ENCODE assay signal across 7 mouse cellular contexts in genomic region chr2:168412853-168413252, GRCm38 (mm10).
DNase-seq lines count a peak whose midpoint lies in the region; ATAC-seq and TF ChIP-seq lines count a peak whose summit lies in the region.

No protein-coding gene starts in this region.

- H3K27me3 ChIP-seq in E14TG2a.4 (ENCODE audit: insufficient read depth, low read length), result peaks cover 48% of the 10 kb centered on the region

- DNase-seq in kidney, postnatal 4 days, result peak; percentile 57 to 58
- no peak for DNase-seq in kidney, adult 18-20 months
- peak; percentile 63 for DNase-seq in ZHBTc4 (ENCODE audit: low read depth, low spot score)
- no peak for DNase-seq in testis, postnatal 10 days (ENCODE audit: low spot score)
- DNase-seq in right cerebral cortex, postnatal 10 days (ENCODE audit: low spot score in 2 of 2), result no peak

- H3K4me3 ChIP-seq in E14TG2a.4 (replicated peaks; ENCODE audit: low read length), result no peak overlapping the region

- no peaks in the 10 kb centered on the region for H3K4me1 ChIP-seq in E14TG2a.4 (replicated peaks; ENCODE audit: low read depth, low read length)

- ATAC-seq in megakaryocyte-erythroid progenitor cell, adult 5-6 weeks (replicated peaks; ENCODE audit: low FRiP score, low TSS enrichment, poor library complexity, severe bottlenecking), result 0 out of 2 replicates have a peak, but pooled peaks have one; percentile 47

- H3K36me3 ChIP-seq in E14TG2a.4 (ENCODE audit: insufficient read depth, low read length), result no peaks in the 10 kb centered on the region

- TF ChIP-seq CTCF in E14TG2a.4 (conservative IDR thresholded peaks at IDR 0.05; ENCODE audit: low read length), result peak; percentile 40; the same call in 1 of the 2 replicates

- H3K9me3 ChIP-seq in E14TG2a.4 (ENCODE audit: low read length), result peaks cover 5% of the 10 kb centered on the region

Comparison
In these comparisons a context has a peak if more than half of its experiments do, and no peak if none do; other contexts are left out.
1. DNase-seq: peak in kidney, postnatal 4 days (2 of 2) and ZHBTc4 (single experiment); none in kidney, adult 18-20 months (single experiment), testis, postnatal 10 days (single experiment) and right cerebral cortex, postnatal 10 days (0 of 2).